Mouse (Mus musculus): ENCODE measurements at regions not wholly inside any gene's neighbourhood (a gene's known extent, or its start where the extent isn't known, plus 50 kb on each side); places are given as distances from the start of the nearest gene placed in this dataset.

GRCm38 (mm10) chr5:136619315-136620231 lies 52.3 kb upstream of the Cux1 start:
- Histone ChIP-seq H3K9me3 (replicated peaks; ENCODE audit: insufficient read depth, low read length) (no peaks in the 10 kb centered on the region), H3K36me3 (ENCODE audit: control insufficient read depth in 1 of 2, insufficient read depth in 2 of 2, low read length in 2 of 2) (peaks cover 0 to 34% of the 10 kb centered on the region in 2 experiments; a peak in 2 of 4 replicates), H3K4me3 (ENCODE audit: control insufficient read depth in 1 of 2, insufficient read depth in 1 of 2, low read depth in 2 of 2, low read length in 2 of 2) (peak overlapping the region in 1 of 2 experiments; percentile 26; a peak in 2 of 4 replicates), H3K27me3 (ENCODE audit: control insufficient read depth in 1 of 2, insufficient read depth in 2 of 2, low read length in 2 of 2) (no peaks in the 10 kb centered on the region), H3K27ac (ENCODE audit: control insufficient read depth, low read depth, low read length) (peak overlapping the region; percentile 99; the same call in 1 of the 2 replicates), H3K79me2 (ENCODE audit: control insufficient read depth, insufficient read depth, low read length, poor library complexity) (peaks cover 4% of the 10 kb centered on the region; the same call in 1 of the 2 replicates), H3K9ac (ENCODE audit: control insufficient read depth, low read depth, low read length, poor library complexity, severe bottlenecking) (peak overlapping the region; percentile 58), H3K4me1 (ENCODE audit: control insufficient read depth in 1 of 2, insufficient read depth in 2 of 2, low read length in 2 of 2) (peaks cover 23 to 44% of the 10 kb centered on the region in 2 experiments)
- no peak for DNase-seq (ENCODE audit: low read depth, low spot score)
- TF ChIP-seq SMC3 (IDR thresholded peaks at IDR 0.05; ENCODE audit: low read depth, low read length) (peak; percentile 29), MXI1 (IDR thresholded peaks at IDR 0.05; ENCODE audit: low read depth, low read length) (no peak), CHD2 (IDR thresholded peaks at IDR 0.05; ENCODE audit: low read length) (no peak), ZKSCAN1 (IDR thresholded peaks at IDR 0.05; ENCODE audit: low read depth, low read length) (no peak), CTCF (IDR thresholded peaks at IDR 0.05 in 2 of 3, conservative IDR thresholded peaks at IDR 0.05 in 1 of 3; ENCODE audit: control insufficient read depth in 1 of 3, insufficient read depth in 1 of 3, low read depth in 2 of 3, low read length in 3 of 3, poor library complexity in 1 of 3, severe bottlenecking in 1 of 3) (peak; percentile 11 to 51 (median 40); a peak in 4 of 6 replicates)

GRCm38 (mm10) chr5:136620234-136620633 lies 52.9 kb upstream of the Cux1 start:
- Histone ChIP-seq H3K4me3 (ENCODE audit: control insufficient read depth in 1 of 2, insufficient read depth in 1 of 2, low read depth in 2 of 2, low read length in 2 of 2) (peak overlapping the region in 1 of 2 experiments; percentile 26; a peak in 2 of 4 replicates), H3K27ac (ENCODE audit: control insufficient read depth, low read depth, low read length) (peak overlapping the region; percentile 99), H3K9me3 (replicated peaks; ENCODE audit: insufficient read depth, low read length) (no peaks in the 10 kb centered on the region), H3K4me1 (ENCODE audit: control insufficient read depth in 1 of 2, insufficient read depth in 2 of 2, low read length in 2 of 2) (peaks cover 29 to 51% of the 10 kb centered on the region in 2 experiments), H3K79me2 (ENCODE audit: control insufficient read depth, insufficient read depth, low read length, poor library complexity) (peaks cover 4% of the 10 kb centered on the region; the same call in 1 of the 2 replicates), H3K36me3 (ENCODE audit: control insufficient read depth in 1 of 2, insufficient read depth in 2 of 2, low read length in 2 of 2) (peaks cover 0 to 40% of the 10 kb centered on the region in 2 experiments; a peak in 2 of 4 replicates), H3K27me3 (ENCODE audit: control insufficient read depth in 1 of 2, insufficient read depth in 2 of 2, low read length in 2 of 2) (no peaks in the 10 kb centered on the region), H3K9ac (ENCODE audit: control insufficient read depth, low read depth, low read length, poor library complexity, severe bottlenecking) (peak overlapping the region; percentile 87)
- TF ChIP-seq JUND (IDR thresholded peaks at IDR 0.05; ENCODE audit: low read depth, low read length) = no peak
- no peak for TF ChIP-seq MAZ (IDR thresholded peaks at IDR 0.05; ENCODE audit: low read depth, low read length)
- no peak for TF ChIP-seq RAD21 (IDR thresholded peaks at IDR 0.05; ENCODE audit: low read depth, low read length)
- no peak for TF ChIP-seq BHLHE40 (IDR thresholded peaks at IDR 0.05; ENCODE audit: borderline replicate concordance, low read depth, low read length)
- TF ChIP-seq GATA1 (IDR thresholded peaks at IDR 0.05; ENCODE audit: low read depth, low read length) = 0 out of 2 replicates have a peak, but pooled peaks have one; percentile 26
- TF ChIP-seq EP300 (IDR thresholded peaks at IDR 0.05; ENCODE audit: low read depth in 1 of 2, low read length in 2 of 2) = 0 out of 4 replicates have a peak, but pooled peaks of 1 of the 2 experiments have one; percentile 18
- TF ChIP-seq POLR2AphosphoS5 (IDR thresholded peaks at IDR 0.05; ENCODE audit: borderline replicate concordance, low read depth, low read length) = no peak
- no peak for TF ChIP-seq SMC3 (IDR thresholded peaks at IDR 0.05; ENCODE audit: low read depth, low read length)
- no peak for TF ChIP-seq TAL1 (IDR thresholded peaks at IDR 0.05; ENCODE audit: low read length)
- TF ChIP-seq POLR2A (IDR thresholded peaks at IDR 0.05; ENCODE audit: control insufficient read depth in 1 of 2, insufficient read depth in 1 of 2, low read depth in 1 of 2, low read length in 2 of 2, poor library complexity in 1 of 2) = peak in 1 of 2 experiments; percentile 58; a peak in 2 of 4 replicates
- no peak for TF ChIP-seq NRF1 (IDR thresholded peaks at IDR 0.05; ENCODE audit: insufficient read depth, low read depth, low read length, poor library complexity, severe bottlenecking)
- TF ChIP-seq CHD2 (IDR thresholded peaks at IDR 0.05; ENCODE audit: low read length) = no peak
- TF ChIP-seq MAX (IDR thresholded peaks at IDR 0.05; ENCODE audit: low read length) = no peak
- 0 out of 2 replicates have a peak, but pooled peaks have one; percentile 9 for TF ChIP-seq TCF12 (IDR thresholded peaks at IDR 0.05; ENCODE audit: low read depth, low read length)
- peak; percentile 7; the same call in 1 of the 2 replicates for TF ChIP-seq HCFC1 (IDR thresholded peaks at IDR 0.05; ENCODE audit: low read depth, low read length)
- TF ChIP-seq TBP (IDR thresholded peaks at IDR 0.05; ENCODE audit: low read depth, low read length) = peak; percentile 51; the same call in 1 of the 2 replicates
- TF ChIP-seq ZC3H11A (IDR thresholded peaks at IDR 0.05; ENCODE audit: low read depth, low read length) = no peak
- no peak for TF ChIP-seq ELF1 (IDR thresholded peaks at IDR 0.05; ENCODE audit: low read depth, low read length)
- TF ChIP-seq ETS1 (IDR thresholded peaks at IDR 0.05; ENCODE audit: low read depth, low read length) = 0 out of 2 replicates have a peak, but pooled peaks have one; percentile 3
- no peak for TF ChIP-seq KAT2A (conservative IDR thresholded peaks at IDR 0.05; ENCODE audit: low read depth, low read length)
- TF ChIP-seq ZMIZ1 (IDR thresholded peaks at IDR 0.05; ENCODE audit: low read depth, low read length) = peak; percentile 34; the same call in 1 of the 2 replicates
- no peak for TF ChIP-seq CHD1 (IDR thresholded peaks at IDR 0.05; ENCODE audit: low read depth, low read length)
- TF ChIP-seq POLR2AphosphoS2 (IDR thresholded peaks at IDR 0.05; ENCODE audit: low read length) = no peak
- TF ChIP-seq MYB (IDR thresholded peaks at IDR 0.05; ENCODE audit: low read depth, low read length) = no peak
- no peak for TF ChIP-seq ZKSCAN1 (IDR thresholded peaks at IDR 0.05; ENCODE audit: low read depth, low read length)
- DNase-seq (ENCODE audit: low read depth, low spot score) = peak; percentile 81

All from MEL (cell line).